Mouse (Mus musculus): ENCODE data around the gene Tcl1b1.
"Not testable (repeated sequence)": the region's sequence is repeated elsewhere in the genome, so short reads cannot be mapped to it uniquely, and the experiment has no call there.

The Tcl1b1 gene

DNA sequence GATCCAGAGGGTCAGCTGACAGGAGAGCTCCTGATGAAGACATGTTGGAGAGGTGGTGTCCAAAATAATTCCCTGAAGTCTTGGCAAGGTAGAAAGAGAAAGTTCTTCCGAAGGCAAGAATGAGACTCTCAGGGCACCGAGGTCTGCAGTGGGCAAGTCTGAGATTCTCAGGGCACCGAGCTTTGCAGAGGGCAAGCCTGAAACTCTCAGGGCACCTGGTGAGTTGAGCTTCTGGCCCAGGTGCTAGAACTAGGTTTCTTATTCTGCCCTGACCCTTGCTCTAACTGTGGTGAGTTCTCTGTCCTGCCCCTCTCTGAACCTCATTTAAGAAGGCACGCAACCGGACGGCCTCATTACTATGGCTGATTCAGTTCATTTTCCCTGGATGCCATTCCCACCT lies 31.3 kb downstream of the Tcl1b1 start, which contains the start of gene Tcl1b3:
Tcl1b3 (plus strand) TSS at position 301 of the 400 bp plus-strand sequence.
- not testable (repeated sequence) for DNase-seq (ENCODE audit: low read depth, low spot score)

GRCm38 (mm10) chr12:105199684-105200497 lies 40.4 kb downstream of the Tcl1b1 start:
- DNase-seq (ENCODE audit: low read depth, low spot score), result not testable (repeated sequence)

- not testable (repeated sequence) for DNase-seq (ENCODE audit: low read depth, low spot score)
These were observed 42.2 kb downstream of the Tcl1b1 start, which contains the start of gene Tcl1b4 for GRCm38 (mm10) chr12:105201657-105202056. Gene Tcl1b4, plus strand, starts transcription at chr12:105201957.

- no peak for DNase-seq (ENCODE audit: low read depth, low spot score)
These were observed 47.6 kb downstream of the Tcl1b1 start for GRCm38 (mm10) chr12:105207071-105207470.

DNA sequence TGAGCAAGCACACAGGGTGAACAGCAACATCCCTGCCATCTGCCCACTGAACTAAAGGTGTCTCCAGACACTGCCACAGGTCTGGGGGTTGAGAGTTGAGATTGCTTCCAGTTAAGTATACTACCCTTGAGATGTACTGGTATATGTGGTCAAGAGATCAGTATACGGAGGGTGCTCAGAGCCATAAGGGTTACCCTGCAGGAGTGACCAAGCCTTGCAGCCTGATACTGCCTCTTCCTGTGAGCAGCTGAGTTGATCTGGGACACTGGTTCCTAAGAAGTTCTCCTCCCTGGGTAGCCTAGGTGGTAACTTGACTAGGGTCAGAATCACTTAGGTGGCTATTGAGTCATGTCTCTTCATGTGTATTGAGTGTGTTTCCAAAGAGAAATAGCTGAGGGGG lies 49.0 kb downstream of the Tcl1b1 start:
- DNase-seq (ENCODE audit: low read depth, low spot score), result no peak

GRCm38 (mm10) chr12:105209231-105209630 lies 49.7 kb downstream of the Tcl1b1 start:
- no peak for DNase-seq (ENCODE audit: low read depth, low spot score)
